Mouse (Mus musculus) stomach, embryonic 15.5 days (tissue): ENCODE results near the gene Cpa5. TPM values are rescaled to one million over a fixed set of nuclear protein-coding genes. Genes with fewer than 3 reads are reported as not detected.

Source experiments
- ATAC-seq: fragments of 200-750 bp; cut with Nextera tagmentation; 2 replicates; pipeline ENCODE4 v1.8.0; 2017; ENCODE audit warnings: low read depth, moderate number of reproducible peaks, moderate TSS enrichment; ENCODE audit not compliant: insufficient read depth, low FRiP score
- H3K27ac ChIP-seq: fragments of 300-500 bp; sonication (generic); 2 replicates; pipeline ENCODE4 v1.5.1; 2015; ENCODE audit warnings: mild to moderate bottlenecking, inconsistent platforms
- H3K27me3 ChIP-seq: fragments of 300-500 bp; sonication (generic); replicated peaks from 2 replicates; pipeline ENCODE4 v1.6.1; 2015; ENCODE audit warnings: inconsistent platforms
- H3K36me3 ChIP-seq: fragments of 300-500 bp; sonication (generic); 2 replicates; pipeline ENCODE4 v1.6.1; 2015; ENCODE audit warnings: inconsistent platforms
- H3K4me1 ChIP-seq: fragments of 300-500 bp; sonication (generic); 2 replicates; pipeline ENCODE4 v1.6.1; 2015; ENCODE audit warnings: inconsistent platforms
- H3K4me2 ChIP-seq: fragments of 300-500 bp; sonication (generic); 2 replicates; pipeline ENCODE4 v1.6.1; 2015; ENCODE audit warnings: mild to moderate bottlenecking, inconsistent platforms
- H3K4me3 ChIP-seq: fragments of 300-500 bp; sonication (generic); replicated peaks from 2 replicates; pipeline ENCODE4 v1.5.1; 2015; ENCODE audit warnings: inconsistent platforms
- H3K9ac ChIP-seq: fragments of 300-500 bp; sonication (generic); 2 replicates; pipeline ENCODE4 v1.6.1; 2015; ENCODE audit warnings: inconsistent platforms
- H3K9me3 ChIP-seq: fragments of 300-500 bp; sonication (generic); 2 replicates; pipeline ENCODE4 v1.6.1; 2016; ENCODE audit warnings: inconsistent platforms
- WGBS: fragments of 180-500 bp; shearing (Covaris S2); methylation state at CpG from one replicate; pipeline ENCODE4 v1.1.7; 2015; 5-methylcytosine and 5-hydroxymethylcytosine counted together
- polyA plus RNA-seq: library from polyadenylated mRNA; unstranded; fragments of >200 nt; fragmentation: Nextera tagmentation; extraction: Ambion mirVana; gene quantifications from 2 replicates; pipeline ENCODE4 v1.2.1, GENCODE M21; 2015

The Cpa5 gene
- 0.14 and 0.21 TPM in 2 replicates for polyA plus RNA-seq

- Histone ChIP-seq H3K4me1 (no peaks in the 10 kb centered on the region), H3K4me2 (no peak within 1 kb of the TSS), H3K27me3 (no peaks in the 10 kb centered on the region), H3K27ac (no peak within 1 kb of the TSS), H3K36me3 (no peaks in the 10 kb centered on the region), H3K9ac (no peak within 1 kb of the TSS), H3K9me3 (no peaks in the 10 kb centered on the region), H3K4me3 (no peak within 1 kb of the TSS)
- no peak for ATAC-seq
- 93% methylated on average over 7 of the region's 7 CpGs for WGBS
Observed at GRCm38 (mm10) chr6:30610710-30611109, at the start of gene Cpa5. TSS of gene Cpa5 (plus strand) at chr6:30611010.

- Histone ChIP-seq H3K4me2 (no peak overlapping the region), H3K9ac (no peak overlapping the region), H3K4me3 (no peak overlapping the region), H3K27me3 (no peaks in the 10 kb centered on the region), H3K4me1 (no peaks in the 10 kb centered on the region), H3K36me3 (no peaks in the 10 kb centered on the region), H3K27ac (no peak overlapping the region), H3K9me3 (no peaks in the 10 kb centered on the region)
- ATAC-seq: no peak
- WGBS: 79% methylated on average over 4 of the region's 4 CpGs
Observed at GRCm38 (mm10) chr6:30562132-30562531, 48.7 kb upstream of the Cpa5 start.

- H3K4me1 ChIP-seq: no peaks in the 10 kb centered on the region
- WGBS: 56% methylated on average over 6 of the region's 6 CpGs
- no peaks in the 10 kb centered on the region for H3K27me3 ChIP-seq
- no peak overlapping the region for H3K4me2 ChIP-seq
- no peak overlapping the region for H3K9ac ChIP-seq
- H3K9me3 ChIP-seq: no peaks in the 10 kb centered on the region
- H3K4me3 ChIP-seq: no peak overlapping the region
- no peaks in the 10 kb centered on the region for H3K36me3 ChIP-seq
- H3K27ac ChIP-seq: no peak overlapping the region
- ATAC-seq: no peak
Observed at GRCm38 (mm10) chr6:30563575-30563974, 47.2 kb upstream of the Cpa5 start.

- 84% methylated on average over 6 of the region's 6 CpGs for WGBS
Observed at GRCm38 (mm10) chr6:30564051-30564450, 46.8 kb upstream of the Cpa5 start.

GRCm38 (mm10) chr6:30568069-30568468 is 42.7 kb upstream of the Cpa5 start, which contains the start of gene Cpa4:
TSS of gene Cpa4 (plus strand) at chr6:30568369.
- H3K4me2 ChIP-seq: no peak within 1 kb of the TSS
- H3K4me1 ChIP-seq: peaks cover 3% of the 10 kb centered on the region; the same call in 1 of the 2 replicates
- H3K4me3 ChIP-seq: no peak within 1 kb of the TSS
- H3K9ac ChIP-seq: no peak within 1 kb of the TSS
- no peaks in the 10 kb centered on the region for H3K9me3 ChIP-seq
- ATAC-seq: no peak
- 75% methylated on average over 5 of the region's 5 CpGs for WGBS
- H3K27ac ChIP-seq: no peak within 1 kb of the TSS
- H3K27me3 ChIP-seq: no peaks in the 10 kb centered on the region
- H3K36me3 ChIP-seq: no peaks in the 10 kb centered on the region

More at GRCm38 (mm10) chr6:30564051-30564450, 46.8 kb upstream of the Cpa5 start:
- no peak overlapping the region for H3K4me2 ChIP-seq
- no peak for ATAC-seq
- H3K4me3 ChIP-seq: no peak overlapping the region
- no peaks in the 10 kb centered on the region for H3K4me1 ChIP-seq
- H3K27ac ChIP-seq: no peak overlapping the region
- H3K27me3 ChIP-seq: no peaks in the 10 kb centered on the region
- H3K9me3 ChIP-seq: no peaks in the 10 kb centered on the region
- H3K9ac ChIP-seq: no peak overlapping the region
- H3K36me3 ChIP-seq: no peaks in the 10 kb centered on the region

- no peak overlapping the region for H3K27ac ChIP-seq
- 67% methylated on average over 10 of the region's 10 CpGs for WGBS
Observed at GRCm38 (mm10) chr6:30569331-30569730, 41.5 kb upstream of the Cpa5 start.

GRCm38 (mm10) chr6:30570012-30570411 is 40.8 kb upstream of the Cpa5 start:
- Histone ChIP-seq H3K27me3 (no peaks in the 10 kb centered on the region), H3K27ac (no peak overlapping the region), H3K9me3 (no peaks in the 10 kb centered on the region), H3K4me1 (peaks cover 4% of the 10 kb centered on the region; the same call in 1 of the 2 replicates), H3K4me2 (no peak overlapping the region), H3K36me3 (no peaks in the 10 kb centered on the region), H3K4me3 (no peak overlapping the region), H3K9ac (no peak overlapping the region)
- no peak for ATAC-seq
- 73% methylated on average over 5 of the region's 5 CpGs for WGBS

More at GRCm38 (mm10) chr6:30569331-30569730, 41.5 kb upstream of the Cpa5 start:
- H3K9me3 ChIP-seq: no peaks in the 10 kb centered on the region
- H3K4me2 ChIP-seq: no peak overlapping the region
- H3K27me3 ChIP-seq: no peaks in the 10 kb centered on the region
- H3K4me1 ChIP-seq: peaks cover 4% of the 10 kb centered on the region; the same call in 1 of the 2 replicates
- H3K4me3 ChIP-seq: no peak overlapping the region
- ATAC-seq: no peak
- H3K9ac ChIP-seq: no peak overlapping the region
- no peaks in the 10 kb centered on the region for H3K36me3 ChIP-seq

GRCm38 (mm10) chr6:30572456-30573311 is 38.1 kb upstream of the Cpa5 start:
- Histone ChIP-seq H3K27me3 (no peaks in the 10 kb centered on the region), H3K36me3 (no peaks in the 10 kb centered on the region), H3K9me3 (no peaks in the 10 kb centered on the region), H3K9ac (no peak overlapping the region), H3K27ac (peak overlapping the region; percentile 75), H3K4me3 (no peak overlapping the region), H3K4me2 (no peak overlapping the region), H3K4me1 (peaks cover 12% of the 10 kb centered on the region; the same call in 1 of the 2 replicates)
- 56% methylated on average over 20 of the region's 20 CpGs for WGBS
- ATAC-seq: peak; percentile 29; the same call in 1 of the 2 replicates

- Histone ChIP-seq H3K4me1 (peaks cover 12% of the 10 kb centered on the region; the same call in 1 of the 2 replicates), H3K9ac (no peak overlapping the region), H3K27me3 (no peaks in the 10 kb centered on the region), H3K4me2 (no peak overlapping the region), H3K27ac (peak overlapping the region; percentile 75; the same call in 1 of the 2 replicates), H3K4me3 (no peak overlapping the region), H3K9me3 (no peaks in the 10 kb centered on the region), H3K36me3 (no peaks in the 10 kb centered on the region)
- ATAC-seq: no peak
- 45% methylated on average over 5 of the region's 5 CpGs for WGBS
Observed at GRCm38 (mm10) chr6:30573380-30573779, 37.4 kb upstream of the Cpa5 start.

- Histone ChIP-seq H3K27me3 (no peaks in the 10 kb centered on the region), H3K9me3 (no peaks in the 10 kb centered on the region), H3K9ac (no peak overlapping the region), H3K4me1 (peaks cover 12% of the 10 kb centered on the region; the same call in 1 of the 2 replicates), H3K4me3 (no peak overlapping the region), H3K27ac (no peak overlapping the region), H3K36me3 (no peaks in the 10 kb centered on the region), H3K4me2 (no peak overlapping the region)
- no peak for ATAC-seq
- WGBS: 59% methylated on average over 1 of the region's 1 CpGs
Observed at GRCm38 (mm10) chr6:30574945-30575344, 35.9 kb upstream of the Cpa5 start.

- Histone ChIP-seq H3K27me3 (no peaks in the 10 kb centered on the region), H3K36me3 (no peaks in the 10 kb centered on the region), H3K4me2 (no peak overlapping the region; the same call in 1 of the 2 replicates), H3K9ac (no peak overlapping the region), H3K4me3 (no peak overlapping the region), H3K9me3 (no peaks in the 10 kb centered on the region), H3K4me1 (peaks cover 12% of the 10 kb centered on the region; the same call in 1 of the 2 replicates), H3K27ac (peak overlapping the region; percentile 70)
- WGBS: 47% methylated on average over 17 of the region's 17 CpGs
- peak; percentile 35 for ATAC-seq
Observed at GRCm38 (mm10) chr6:30576477-30577203, 34.2 kb upstream of the Cpa5 start.
